Mouse (Mus musculus): ENCODE data around the gene Dnaic1.

The Dnaic1 gene

GRCm38 (mm10) chr4:41571490-41571889, 1.9 kb downstream of the Dnaic1 start:
- DNase-seq (ENCODE audit: low spot score) = no peak

DNA sequence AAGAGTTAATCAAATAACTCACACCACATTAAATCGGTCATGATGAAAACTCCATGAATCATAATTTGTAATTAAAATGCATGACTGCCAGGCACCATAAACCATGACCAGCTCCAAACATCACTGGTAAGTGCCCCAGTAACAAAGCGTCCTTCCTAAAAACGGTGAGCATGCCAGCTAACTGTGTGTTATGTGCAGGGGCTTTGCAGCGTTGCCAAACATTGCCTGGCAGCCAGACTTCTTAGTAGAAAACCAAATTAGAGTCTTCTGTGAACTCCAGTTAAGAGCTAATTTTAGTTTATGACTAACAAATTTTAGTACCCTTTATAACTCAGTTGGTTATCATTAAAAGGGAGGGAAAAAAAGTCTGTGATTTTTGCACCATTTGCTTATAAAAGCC, 3.9 kb downstream of the Dnaic1 start:
- no peak for DNase-seq (ENCODE audit: low spot score)

DNA sequence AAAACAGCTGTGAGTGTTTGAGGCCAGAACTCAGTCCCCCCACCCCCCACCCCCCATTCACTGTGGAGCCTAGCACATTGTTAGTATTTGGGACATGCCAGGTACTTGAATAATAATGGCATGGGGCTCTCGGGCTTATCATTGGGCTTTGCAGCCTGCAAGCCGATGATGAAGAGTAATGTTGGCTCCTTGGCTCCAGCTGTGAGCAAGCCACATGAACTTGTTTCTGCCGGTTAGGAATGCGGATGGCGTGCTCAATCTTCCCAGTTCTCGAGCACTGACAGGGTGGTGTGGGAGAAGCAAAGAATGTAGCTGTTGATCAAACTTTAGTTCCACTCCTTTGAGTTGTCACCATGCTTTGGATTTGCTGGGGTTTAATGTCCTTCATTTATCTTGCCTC, 6.3 kb downstream of the Dnaic1 start:
- DNase-seq (ENCODE audit: low spot score) = no peak

- DNase-seq (ENCODE audit: low spot score) = no peak
Observed at GRCm38 (mm10) chr4:41583353-41583752, 13.8 kb downstream of the Dnaic1 start.

DNA sequence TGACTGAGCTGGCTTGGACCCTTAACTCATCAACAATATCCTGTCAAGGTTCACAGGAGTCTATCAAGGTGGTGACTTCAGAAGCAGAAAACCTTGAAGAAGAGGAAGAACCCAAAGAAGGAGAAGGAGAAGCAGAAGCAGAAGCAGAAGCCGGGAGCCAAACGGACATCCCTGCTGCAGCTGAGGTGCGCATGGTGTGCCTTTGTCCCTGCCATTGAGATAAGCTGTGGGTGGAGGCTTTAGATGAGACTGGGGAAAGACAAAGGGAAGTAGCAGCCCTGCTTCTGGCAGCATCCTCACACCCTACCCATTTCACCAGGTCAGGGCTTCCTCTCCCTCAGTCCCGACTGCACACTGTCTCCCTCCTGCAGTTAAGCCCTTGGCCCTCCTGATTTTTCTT, 33.2 kb downstream of the Dnaic1 start:
- no peak for DNase-seq (ENCODE audit: low spot score)

DNA sequence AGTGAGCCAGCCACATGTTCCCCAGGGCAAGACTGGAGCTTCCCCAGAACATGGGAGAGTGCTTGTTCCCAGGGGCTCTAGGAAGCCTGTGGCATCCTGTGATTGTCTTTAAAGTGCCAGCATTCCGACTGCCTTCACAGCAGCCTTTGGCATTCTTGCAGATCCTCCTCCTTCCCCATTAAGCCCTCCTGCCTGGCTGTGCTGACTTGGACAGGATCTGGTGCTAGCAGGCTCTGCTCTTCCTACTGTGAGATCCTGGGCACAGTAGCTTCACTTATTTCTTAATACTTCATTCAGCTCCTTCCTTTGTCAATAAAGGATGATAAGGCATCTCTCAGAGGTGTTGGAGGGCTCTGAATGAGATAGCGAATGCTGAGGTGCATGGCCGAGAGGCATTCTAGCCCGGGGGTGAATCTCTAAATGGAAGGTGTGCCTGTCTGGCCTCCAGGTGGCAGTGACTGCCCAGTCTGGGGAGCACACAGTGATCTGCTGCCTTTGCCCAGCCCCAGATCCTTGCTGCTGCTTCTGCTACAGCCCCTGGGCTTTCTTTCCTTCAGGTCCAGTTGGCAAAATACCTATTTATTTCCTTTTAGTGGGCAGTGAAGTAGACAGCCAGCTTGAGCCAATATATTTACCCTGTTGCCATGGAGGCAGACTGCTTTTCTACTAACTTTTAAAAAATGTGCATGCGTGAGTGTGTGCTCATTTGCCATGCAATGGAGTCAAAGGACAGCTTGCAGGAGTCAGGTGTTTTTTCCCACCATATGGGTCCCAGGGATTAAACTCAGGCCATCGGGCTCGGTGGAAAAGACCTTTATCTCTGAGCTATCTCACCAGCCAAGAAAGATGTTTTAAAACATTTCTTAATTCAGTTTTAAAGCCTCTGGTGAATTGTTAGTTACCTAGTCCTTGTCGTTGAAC, 35.2 kb downstream of the Dnaic1 start:
- peak; percentile 38 for DNase-seq (ENCODE audit: low spot score)

- peak; percentile 74 for DNase-seq (ENCODE audit: low spot score)
Observed at GRCm38 (mm10) chr4:41606784-41607183, 37.2 kb downstream of the Dnaic1 start.

DNA sequence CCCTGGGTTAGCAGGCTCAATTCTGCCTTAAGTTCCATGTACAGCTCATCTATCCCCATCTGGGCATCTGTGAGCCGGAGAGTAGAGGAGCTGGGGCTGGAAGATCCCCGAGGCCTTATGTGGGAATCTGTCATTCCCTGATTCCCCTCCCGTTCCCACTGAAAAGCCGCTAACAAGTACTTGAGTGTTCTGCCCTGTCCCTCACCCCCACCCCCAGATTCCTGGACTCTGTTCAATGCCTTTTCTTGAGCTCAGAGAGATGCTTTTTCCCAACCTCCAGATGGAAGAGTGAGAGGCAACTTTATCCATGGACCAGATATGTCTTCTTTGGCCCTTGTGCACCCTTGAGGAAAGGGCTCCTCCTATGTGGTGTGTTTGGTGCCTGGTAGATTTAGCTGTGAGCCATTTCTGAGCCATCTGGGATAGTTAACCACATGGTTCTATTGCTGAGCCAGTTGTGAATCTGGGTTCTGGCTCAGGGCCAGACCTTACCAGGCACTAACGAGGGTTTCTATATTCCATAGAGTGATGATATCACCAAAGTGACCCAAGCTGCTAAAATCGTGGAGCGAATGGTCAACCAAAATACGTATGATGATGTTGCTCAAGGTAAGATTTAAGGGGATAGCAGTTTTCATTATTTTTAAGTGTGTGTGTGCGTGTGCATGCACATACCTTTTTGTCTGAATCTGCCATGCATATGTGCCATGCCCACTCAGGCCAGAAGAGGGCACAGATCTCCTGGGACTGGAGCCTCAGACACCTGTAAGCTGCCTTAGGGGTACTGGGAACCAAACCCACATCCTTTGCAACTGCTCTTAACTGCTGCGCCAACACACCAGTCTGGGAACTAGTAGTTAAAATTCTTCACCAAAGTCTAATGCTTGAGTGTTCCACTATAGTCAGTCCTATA, 40.4 kb downstream of the Dnaic1 start:
- no peak for DNase-seq (ENCODE audit: low spot score)

- peak; percentile 19 for DNase-seq (ENCODE audit: low spot score)
Observed at GRCm38 (mm10) chr4:41610594-41610980, 41.0 kb downstream of the Dnaic1 start.

DNA sequence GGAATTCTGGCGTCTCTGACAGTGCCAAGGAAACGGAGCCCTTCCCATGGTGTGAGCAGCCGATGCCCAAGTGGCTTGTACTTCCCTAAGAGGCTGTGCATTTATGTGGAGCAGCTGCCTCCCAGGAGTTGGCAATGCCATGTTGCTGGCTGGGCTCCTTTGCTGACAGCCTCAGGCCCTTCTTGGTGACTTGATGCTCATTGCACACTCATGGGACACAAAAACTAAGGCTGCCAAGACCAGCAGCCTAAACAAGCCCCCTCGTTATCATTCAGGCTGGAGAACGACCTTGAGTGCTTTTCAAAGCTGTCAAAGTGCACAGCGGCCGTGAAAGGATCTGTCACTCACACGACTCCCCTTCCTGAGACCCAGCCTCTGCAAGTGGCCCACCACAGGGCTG, 42.6 kb downstream of the Dnaic1 start:
- no peak for DNase-seq (ENCODE audit: low spot score)

- DNase-seq (ENCODE audit: low spot score) = peak; percentile 83
Observed at GRCm38 (mm10) chr4:41614156-41614555, 44.6 kb downstream of the Dnaic1 start.

- no peak for DNase-seq (ENCODE audit: low spot score)
Observed at GRCm38 (mm10) chr4:41615661-41616599, 46.4 kb downstream of the Dnaic1 start.

DNA sequence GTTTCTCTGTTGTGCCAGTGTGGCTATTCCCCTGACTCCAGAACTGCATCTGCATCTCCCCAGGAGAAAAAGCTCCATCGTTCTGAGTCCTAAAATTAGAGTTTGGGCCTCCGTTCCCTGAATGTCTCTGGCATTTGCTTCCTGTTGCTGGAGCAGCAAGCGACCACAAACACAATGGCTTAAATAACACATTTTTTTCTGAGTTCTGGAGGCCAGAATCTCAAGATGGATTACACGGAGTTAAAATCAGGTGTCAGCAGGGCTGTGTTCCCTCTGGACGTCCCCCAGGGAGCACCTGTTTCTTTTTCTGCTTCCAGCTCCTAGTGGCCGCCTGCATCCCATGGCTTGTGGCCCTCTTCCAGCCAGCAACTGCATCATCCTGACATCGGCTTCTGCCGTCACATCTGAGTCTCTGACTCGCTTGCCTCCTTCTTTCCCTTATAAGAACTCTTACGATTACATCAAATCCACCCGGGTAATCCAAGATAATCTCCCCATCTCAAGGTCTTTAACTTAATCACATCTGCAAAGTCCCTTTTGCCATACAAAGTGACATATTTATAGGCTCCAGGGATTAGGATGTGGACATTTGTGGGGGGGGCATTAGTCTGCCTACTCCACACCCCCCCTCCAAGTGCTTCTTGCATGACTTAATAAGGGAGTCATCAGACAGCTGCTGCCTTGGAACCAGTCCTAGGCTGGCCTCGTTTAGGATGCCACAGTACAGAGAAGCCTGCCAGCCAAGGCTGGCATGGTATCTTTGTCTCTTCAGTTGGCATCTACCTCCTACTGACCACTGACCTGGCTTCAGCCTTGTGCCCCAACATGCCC, 49.6 kb downstream of the Dnaic1 start:
- peak; percentile 57 for DNase-seq (ENCODE audit: low spot score)

- no peak for DNase-seq (ENCODE audit: low spot score)
Observed at GRCm38 (mm10) chr4:41622071-41622470, 52.5 kb downstream of the Dnaic1 start.

DNA sequence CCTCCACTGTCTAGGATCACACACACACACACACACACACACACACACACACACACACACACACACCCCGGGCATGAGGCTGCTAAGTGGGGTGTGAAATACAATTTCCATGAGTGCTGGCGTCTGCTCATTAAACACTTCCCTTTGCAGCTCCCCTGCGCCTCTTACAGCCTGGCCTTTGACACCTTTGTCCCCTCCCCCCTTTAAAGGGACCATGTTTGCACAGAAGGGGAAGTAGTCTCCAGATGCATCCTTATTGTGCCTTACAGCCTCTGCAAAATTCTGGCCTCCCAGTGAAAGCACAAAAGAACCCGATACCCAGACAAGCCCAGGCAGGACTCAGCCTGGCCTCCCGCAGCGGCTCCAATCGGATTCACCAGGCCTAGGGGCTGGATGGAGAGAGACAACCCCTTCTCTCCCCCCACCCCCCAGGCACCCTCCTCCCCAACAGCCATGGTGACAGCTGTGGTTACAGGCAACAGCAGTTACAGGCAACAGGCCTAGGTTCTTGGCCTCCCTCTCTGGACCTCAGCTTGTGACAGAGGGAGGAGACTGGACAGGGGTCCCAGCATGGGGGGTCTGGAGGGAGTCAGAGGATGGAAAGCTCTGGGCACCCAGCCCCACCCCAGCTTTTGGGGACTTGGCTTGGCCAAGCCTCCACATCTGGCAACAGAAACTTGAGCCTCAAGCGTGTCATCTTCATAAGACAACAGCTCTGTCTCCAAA, 58.8 kb downstream of the Dnaic1 start:
- DNase-seq (ENCODE audit: low spot score) = no peak

- DNase-seq (ENCODE audit: low spot score) = no peak
Observed at GRCm38 (mm10) chr4:41630196-41630595, 60.6 kb downstream of the Dnaic1 start.

GRCm38 (mm10) chr4:41631390-41631789, 61.8 kb downstream of the Dnaic1 start:
- peak; percentile 72 for DNase-seq (ENCODE audit: low spot score)

- DNase-seq (ENCODE audit: low spot score) = no peak
Observed at GRCm38 (mm10) chr4:41633001-41633400, 63.4 kb downstream of the Dnaic1 start.

DNA sequence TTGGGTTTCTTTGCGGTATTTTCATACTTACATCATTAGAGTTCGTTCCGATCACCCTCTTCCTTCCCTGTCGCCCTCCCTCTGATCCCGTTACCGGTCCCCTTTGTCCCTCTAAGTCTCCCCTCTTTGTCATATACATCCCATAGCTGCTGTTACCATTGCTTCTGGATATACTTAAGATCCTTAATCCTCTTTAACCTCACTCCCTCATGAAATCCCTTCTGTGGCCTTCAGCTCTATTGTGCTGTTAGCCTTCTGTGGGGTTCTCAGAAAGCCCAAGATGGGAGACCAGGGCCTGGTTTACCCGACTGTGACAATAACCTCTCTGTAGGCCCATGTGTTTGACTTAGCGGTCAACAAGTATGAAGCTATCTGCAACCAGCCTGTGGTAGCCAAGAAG, 65.1 kb downstream of the Dnaic1 start:
- DNase-seq (ENCODE audit: low spot score) = no peak

DNA sequence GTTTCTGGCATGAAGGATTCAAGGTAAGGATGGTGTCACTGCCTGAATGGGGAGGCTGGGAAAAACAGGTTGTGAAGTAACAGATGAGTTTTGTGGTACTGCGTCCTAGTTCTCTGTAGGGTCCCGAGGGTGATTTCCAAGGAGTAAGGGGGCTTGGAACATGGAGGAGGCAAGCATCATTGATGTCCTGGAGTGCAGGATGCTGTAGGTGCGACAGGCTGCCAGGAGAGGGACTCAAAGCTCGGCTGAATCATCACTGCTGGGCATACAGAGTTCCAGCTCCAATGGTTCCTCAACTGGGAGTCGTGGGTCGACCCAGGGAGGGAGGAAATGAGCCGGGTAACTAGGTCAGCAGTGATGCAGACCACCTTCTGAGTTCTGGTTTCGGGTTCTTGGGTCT, 65.6 kb downstream of the Dnaic1 start:
- no peak for DNase-seq (ENCODE audit: low spot score)
